Mouse (Mus musculus) bone marrow, adult 2 months (tissue): ENCODE results near the gene Orai1.

Experiments
- CTCF ChIP-seq: fragments of 200-500 bp; IDR thresholded peaks from 2 replicates; pipeline ENCODE4 v1.5.1; 2011; ENCODE audit warnings: low read length, control low read depth; ENCODE audit not compliant: control insufficient read depth, insufficient read depth
- POLR2A ChIP-seq: fragments of 200-500 bp; IDR thresholded peaks from 2 replicates; pipeline ENCODE4 v1.6.1; 2011; ENCODE audit warnings: low read depth, mild to moderate bottlenecking, control low read depth, low read length, borderline replicate concordance; ENCODE audit not compliant: control insufficient read depth

GRCm38 (mm10) chr5:122994910-122995309 is 20.0 kb upstream of the Orai1 start:
- TF ChIP-seq CTCF = no peak
- TF ChIP-seq POLR2A = no peak
